Comparison of ENCODE assay signal across 1 mouse cellular context in the genomic region with DNA sequence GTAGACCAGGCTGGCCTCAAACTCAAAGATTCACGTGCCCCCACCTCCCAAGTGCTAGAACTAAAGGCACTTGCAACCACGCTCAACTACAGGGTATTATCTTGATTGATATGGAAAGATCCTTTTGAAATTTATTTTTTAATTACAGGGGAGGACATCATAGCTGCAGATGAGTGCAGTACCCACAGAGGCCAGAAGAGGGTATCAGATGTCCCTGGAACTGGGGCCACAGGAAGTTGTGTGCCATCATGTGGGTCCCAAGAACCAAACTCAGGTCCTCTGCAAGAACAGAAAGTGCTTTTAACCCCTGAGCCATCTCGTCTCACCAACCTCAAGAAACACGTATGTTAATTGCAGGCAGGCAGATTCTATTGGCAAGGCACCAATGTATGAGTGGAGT.
TF ChIP-seq lines count a peak whose summit lies in the region.

No protein-coding gene starts in this region.

TF ChIP-seq in CH12.LX, 34 proteins besides CTCF, POLR2A, EP300 and RAD21 (continued from another document):
- 0 out of 2 replicates have a peak, but pooled peaks have one; percentile 9 for TF ChIP-seq SMC3 (IDR thresholded peaks at IDR 0.05; ENCODE audit: low read depth, low read length)
TF ChIP-seq in CH12.LX: peak in this region for 1.
